In the genomic region with DNA sequence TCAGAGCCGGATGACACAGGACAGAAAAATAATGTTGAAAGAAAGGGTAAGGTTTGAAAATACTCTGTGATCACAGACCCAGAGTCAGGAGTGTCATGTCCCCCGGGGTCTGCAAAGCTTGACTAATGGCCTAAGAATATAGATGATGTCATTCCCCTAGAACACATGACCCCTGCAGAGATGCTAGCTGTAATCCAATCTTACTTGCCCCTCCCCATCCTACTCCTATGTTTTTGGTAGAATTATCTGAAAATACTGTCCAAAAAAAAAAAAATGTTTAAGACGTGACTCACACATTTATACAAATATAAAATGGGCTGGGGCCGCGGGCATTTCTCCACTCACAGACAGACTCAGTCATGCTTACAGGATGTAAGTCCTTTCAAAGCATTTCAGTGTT, we compare ENCODE assay signal across 23 mouse cellular contexts.
DNase-seq lines count a peak whose midpoint lies in the region; ATAC-seq and TF ChIP-seq lines count a peak whose summit lies in the region.
"Had no signal": no experiment of that assay in that cellular context is flagged by ENCODE, and none has a peak within 500 bp of the region (broad histone marks: within the 10 kb centered on the region; RNA-seq: fewer than 3 reads in every experiment).

No protein-coding gene starts in this region.

- 56% methylated on average over 5 of the region's 5 CpGs for WGBS in heart, embryonic 12.5 days
- 47% methylated on average over 5 of the region's 5 CpGs for WGBS in kidney, embryonic 15.5 days

- 0 out of 2 replicates have a peak, but pooled peaks cover 2% of the 10 kb centered on the region for H3K9me3 ChIP-seq in heart, embryonic 12.5 days (replicated peaks)
- no peaks in the 10 kb centered on the region for H3K9me3 ChIP-seq in kidney, embryonic 15.5 days (replicated peaks)
- H3K9me3 ChIP-seq: embryonic facial prominence, embryonic 13.5 days; forebrain, embryonic 15.5 days; liver, embryonic 15.5 days; midbrain, embryonic 10.5 days; neural tube, embryonic 15.5 days had no signal

- no peak overlapping the region for H3K4me2 ChIP-seq in heart, embryonic 12.5 days
- no peak overlapping the region for H3K4me2 ChIP-seq in kidney, embryonic 15.5 days
- H3K4me2 ChIP-seq: embryonic facial prominence, embryonic 13.5 days; forebrain, embryonic 15.5 days; liver, embryonic 15.5 days; neural tube, embryonic 15.5 days had no signal

- no peaks in the 10 kb centered on the region for H3K4me1 ChIP-seq in heart, embryonic 12.5 days (replicated peaks)
- no peaks in the 10 kb centered on the region for H3K4me1 ChIP-seq in kidney, embryonic 15.5 days
- H3K4me1 ChIP-seq: embryonic facial prominence, embryonic 13.5 days; forebrain, embryonic 15.5 days; hindbrain, embryonic 10.5 days; liver, embryonic 15.5 days; midbrain, embryonic 10.5 days; neural tube, embryonic 15.5 days had no signal

- no peak overlapping the region for H3K27ac ChIP-seq in heart, embryonic 12.5 days (ENCODE audit: poor library complexity, severe bottlenecking)
- no peak overlapping the region for H3K27ac ChIP-seq in kidney, embryonic 15.5 days
- H3K27ac ChIP-seq: embryonic facial prominence, embryonic 13.5 days; forebrain, embryonic 15.5 days; hindbrain, embryonic 10.5 days; liver, embryonic 15.5 days; macrophage; midbrain, embryonic 10.5 days; neural tube, embryonic 15.5 days had no signal

- TF ChIP-seq CTCF in Patski (IDR thresholded peaks at IDR 0.05), result no peak

- CTCF ChIA-PET in Patski (lab: Charles Lee), result interaction anchor here (1.8 kb wide), 1 partner anchor 22 kb away, joined by 4 read pairs; no protein-coding TSS in a partner anchor

- no peak for DNase-seq in heart, adult 8-10 months (ENCODE audit: low spot score)
- no peak for DNase-seq in kidney, adult 18-20 months
- DNase-seq in Patski (ENCODE audit: low read depth, low spot score), result no peak
- no peak for DNase-seq in right cerebral cortex, adult 18-20 months
- DNase-seq in right cerebral cortex, postnatal 14 days, result no peak
- DNase-seq: adrenal gland, postnatal 36 days; B cell, adult 2 months; cerebellum, adult 9-10 months; gastrocnemius, postnatal 10 days; kidney, adult 11 months; kidney, postnatal 10 days; left cerebral cortex, postnatal 4 days; liver; thymus, adult 2 months had no signal

- H3K27me3 ChIP-seq in heart, embryonic 12.5 days (replicated peaks), result no peaks in the 10 kb centered on the region
- no peaks in the 10 kb centered on the region for H3K27me3 ChIP-seq in kidney, embryonic 15.5 days
- no peaks in the 10 kb centered on the region for H3K27me3 ChIP-seq in Patski
- H3K27me3 ChIP-seq: embryonic facial prominence, embryonic 13.5 days; forebrain, embryonic 15.5 days; liver, embryonic 15.5 days; neural tube, embryonic 15.5 days had no signal

- in situ Hi-C loops in Patski (cut with MboI; ENCODE audit: low pct_unique_long_range_greater_than_20kb), result no loop called here

- H3K9ac ChIP-seq in heart, embryonic 12.5 days, result no peak overlapping the region
- H3K9ac ChIP-seq in kidney, embryonic 15.5 days, result no peak overlapping the region
- H3K9ac ChIP-seq: embryonic facial prominence, embryonic 13.5 days; forebrain, embryonic 15.5 days; liver, embryonic 15.5 days; neural tube, embryonic 15.5 days had no signal

- H3K4me3 ChIP-seq in heart, embryonic 12.5 days, result no peak overlapping the region
- no peak overlapping the region for H3K4me3 ChIP-seq in kidney, embryonic 15.5 days (replicated peaks)
- H3K4me3 ChIP-seq: embryonic facial prominence, embryonic 13.5 days; forebrain, embryonic 15.5 days; hindbrain, embryonic 10.5 days; liver, embryonic 15.5 days; midbrain, embryonic 10.5 days; neural tube, embryonic 15.5 days had no signal

- no peaks in the 10 kb centered on the region for H3K36me3 ChIP-seq in heart, embryonic 12.5 days
- H3K36me3 ChIP-seq in kidney, embryonic 15.5 days, result no peaks in the 10 kb centered on the region
- H3K36me3 ChIP-seq: embryonic facial prominence, embryonic 13.5 days; forebrain, embryonic 15.5 days; hindbrain, embryonic 10.5 days; liver, embryonic 15.5 days; midbrain, embryonic 10.5 days; neural tube, embryonic 15.5 days had no signal

- POLR2A ChIA-PET in Patski (lab: Charles Lee), result interaction anchor here (1.0 kb wide), 1 partner anchor 19 kb away, joined by 5 read pairs; no protein-coding TSS in a partner anchor

- 0 out of 2 replicates have a peak, but pooled peaks have one; percentile 55 for ATAC-seq in heart, embryonic 12.5 days (ENCODE audit: insufficient number of reproducible peaks, low FRiP score)
- ATAC-seq in kidney, embryonic 15.5 days (replicated peaks; ENCODE audit: low FRiP score), result 0 out of 2 replicates have a peak, but pooled peaks have one; percentile 36
- ATAC-seq in Patski, result peak; percentile 82
- ATAC-seq: forebrain, embryonic 15.5 days had no signal
